Mouse (Mus musculus) megakaryocyte, embryonic 14.5 days (primary cell): ENCODE measurements around the gene Zfand3. TPM values are rescaled to one million over a fixed set of nuclear protein-coding genes. Genes with fewer than 3 reads are reported as not detected.

Experiments
- H3K27me3 ChIP-seq: replicated peaks from 2 replicates; pipeline ENCODE3; 2012; ENCODE audit warnings: inconsistent platforms
- H3K36me3 ChIP-seq: replicated peaks from 2 replicates; pipeline ENCODE3; 2012; ENCODE audit warnings: low read length, inconsistent platforms, mixed read lengths
- H3K4me1 ChIP-seq: 2 replicates; pipeline ENCODE4 v1.6.1; 2012; ENCODE audit warnings: inconsistent platforms
- H3K4me3 ChIP-seq: replicated peaks from 2 replicates; pipeline ENCODE3; 2012; ENCODE audit warnings: moderate library complexity, mild to moderate bottlenecking, inconsistent platforms
- H3K9me3 ChIP-seq: 2 replicates; pipeline ENCODE4 v1.6.1; 2012; ENCODE audit warnings: inconsistent platforms
- FLI1 ChIP-seq: IDR thresholded peaks from 2 replicates; pipeline ENCODE4 v1.6.1; 2012; ENCODE audit warnings: low read length, inconsistent platforms, mixed read lengths
- GATA1 ChIP-seq: IDR thresholded peaks from 3 replicates; pipeline ENCODE4 v1.6.1; 2012; ENCODE audit warnings: mixed read lengths, low read length, inconsistent platforms, borderline replicate concordance
- polyA plus RNA-seq: library from polyadenylated mRNA; stranded (reverse); fragments of >175 nt; gene quantifications from 2 replicates; pipeline ENCODE4 v1.2.3, GENCODE M21; 2012; ENCODE audit warnings: low replicate concordance; ENCODE audit not compliant: insufficient read depth

The Zfand3 gene
- 98.5 and 157 TPM in 2 replicates for polyA plus RNA-seq

- H3K9me3 ChIP-seq, result no peaks in the 10 kb centered on the region
- TF ChIP-seq FLI1 (no peak), GATA1 (no peak)
- peak within 1 kb of the TSS; percentile 96 for H3K4me3 ChIP-seq
- peaks cover 49% of the 10 kb centered on the region for H3K4me1 ChIP-seq
- peaks cover under 1% of the 10 kb centered on the region for H3K27me3 ChIP-seq
- H3K36me3 ChIP-seq, result peaks cover 12% of the 10 kb centered on the region
Observed at GRCm38 (mm10) chr17:30004203-30005102, at the start of gene Zfand3. Zfand3 (plus strand) TSS chr17:30004733.

- Histone ChIP-seq H3K27me3 (peaks cover 25% of the 10 kb centered on the region), H3K9me3 (peaks cover 13% of the 10 kb centered on the region), H3K36me3 (no peaks in the 10 kb centered on the region), H3K4me1 (peaks cover 3% of the 10 kb centered on the region; the same call in 1 of the 2 replicates), H3K4me3 (no peak overlapping the region)
- TF ChIP-seq GATA1 (no peak), FLI1 (no peak)
Observed at GRCm38 (mm10) chr17:29955880-29956279, 48.7 kb upstream of the Zfand3 start.

- Histone ChIP-seq H3K4me1 (peaks cover 23% of the 10 kb centered on the region), H3K4me3 (peak overlapping the region; percentile 81), H3K9me3 (0 out of 2 replicates have a peak, but pooled peaks cover 2% of the 10 kb centered on the region), H3K36me3 (no peaks in the 10 kb centered on the region), H3K27me3 (peaks cover 56% of the 10 kb centered on the region)
- no peak for TF ChIP-seq FLI1
- no peak for TF ChIP-seq GATA1
Observed at GRCm38 (mm10) chr17:29963730-29964259, 40.7 kb upstream of the Zfand3 start.

GRCm38 (mm10) chr17:29965506-29965905, 39.0 kb upstream of the Zfand3 start:
- no peak for TF ChIP-seq GATA1
- Histone ChIP-seq H3K4me3 (no peak overlapping the region), H3K36me3 (no peaks in the 10 kb centered on the region), H3K9me3 (no peaks in the 10 kb centered on the region), H3K27me3 (peaks cover 66% of the 10 kb centered on the region), H3K4me1 (peaks cover 23% of the 10 kb centered on the region)

- H3K4me3 ChIP-seq, result no peak within 1 kb of the TSS
- H3K36me3 ChIP-seq, result no peaks in the 10 kb centered on the region
- peaks cover 58% of the 10 kb centered on the region for H3K27me3 ChIP-seq
- H3K9me3 ChIP-seq, result no peaks in the 10 kb centered on the region
- peaks cover 36% of the 10 kb centered on the region for H3K4me1 ChIP-seq
- TF ChIP-seq FLI1, result no peak
- no peak for TF ChIP-seq GATA1
Observed at GRCm38 (mm10) chr17:29970037-29970555, 34.4 kb upstream of the Zfand3 start, which contains the start of gene Mdga1. Mdga1 (minus strand) TSS chr17:29970087.

- Histone ChIP-seq H3K4me3 (no peak overlapping the region), H3K36me3 (no peaks in the 10 kb centered on the region), H3K9me3 (no peaks in the 10 kb centered on the region), H3K27me3 (peaks cover 53% of the 10 kb centered on the region), H3K4me1 (peaks cover 53% of the 10 kb centered on the region)
- TF ChIP-seq FLI1 (no peak), GATA1 (no peak)
Observed at GRCm38 (mm10) chr17:29971761-29972432, 32.6 kb upstream of the Zfand3 start.

- peaks cover 50% of the 10 kb centered on the region for H3K4me1 ChIP-seq
- no peaks in the 10 kb centered on the region for H3K9me3 ChIP-seq
- no peaks in the 10 kb centered on the region for H3K36me3 ChIP-seq
- H3K4me3 ChIP-seq, result no peak overlapping the region
- TF ChIP-seq FLI1, result no peak
- TF ChIP-seq GATA1, result no peak
- H3K27me3 ChIP-seq, result peaks cover 53% of the 10 kb centered on the region
Observed at GRCm38 (mm10) chr17:29973226-29973625, 31.3 kb upstream of the Zfand3 start.

GRCm38 (mm10) chr17:29975731-29976130, 28.8 kb upstream of the Zfand3 start:
- H3K27me3 ChIP-seq, result peaks cover 48% of the 10 kb centered on the region
- no peak for TF ChIP-seq FLI1
- no peak for TF ChIP-seq GATA1
- peaks cover 58% of the 10 kb centered on the region for H3K4me1 ChIP-seq

GRCm38 (mm10) chr17:29979020-29979419, 25.5 kb upstream of the Zfand3 start:
- Histone ChIP-seq H3K36me3 (no peaks in the 10 kb centered on the region), H3K27me3 (peaks cover 44% of the 10 kb centered on the region), H3K4me3 (no peak overlapping the region), H3K4me1 (peaks cover 44% of the 10 kb centered on the region), H3K9me3 (peaks cover 8% of the 10 kb centered on the region)
- no peak for TF ChIP-seq FLI1
- TF ChIP-seq GATA1, result no peak

More at GRCm38 (mm10) chr17:29975731-29976130, 28.8 kb upstream of the Zfand3 start:
- no peaks in the 10 kb centered on the region for H3K9me3 ChIP-seq
- H3K36me3 ChIP-seq, result no peaks in the 10 kb centered on the region
- H3K4me3 ChIP-seq, result no peak overlapping the region
